Mouse (Mus musculus): Measurements from ENCODE around the gene Apon. TPM values are rescaled to one million over a fixed set of nuclear protein-coding genes. Genes with fewer than 3 reads are reported as not detected.
"Not testable (repeated sequence)": the region's sequence is repeated elsewhere in the genome, so short reads cannot be mapped to it uniquely, and the experiment has no call there.

Gene Apon
- polyA plus RNA-seq, 1 experiment from 2014 or later: 0.31 TPM

DNA sequence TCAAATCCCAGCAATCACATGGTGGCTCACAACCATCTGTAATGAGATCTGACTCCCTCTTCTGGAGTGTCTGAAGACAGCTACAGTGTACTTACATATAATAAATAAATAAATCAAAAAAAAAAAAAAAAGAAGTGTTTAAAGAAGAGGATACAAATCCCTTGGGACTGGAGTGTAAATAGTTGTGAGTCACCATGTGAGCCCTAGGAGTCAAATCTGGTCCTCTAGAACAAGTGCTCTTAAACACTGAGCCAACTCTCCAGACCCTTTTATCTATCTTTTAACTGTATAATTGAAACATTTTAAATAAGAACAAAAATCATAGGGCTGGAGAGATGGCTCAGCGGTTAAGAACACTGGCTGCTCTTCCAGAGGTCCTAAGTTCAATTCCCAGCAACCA, 21.5 kb downstream of the Apon start:
- not testable (repeated sequence) for ATAC-seq (ENCODE audit: low read depth); H3K4me2 ChIP-seq; H3K4me3 ChIP-seq (replicated peaks); DNase-seq; H3K27ac ChIP-seq; H3K9ac ChIP-seq; H3K27me3 ChIP-seq; H3K9me3 ChIP-seq (replicated peaks)
- WGBS (ENCODE audit: insufficient replicate concordance): 85% methylated on average over 1 of the region's 1 CpGs
- peaks cover 24% of the 10 kb centered on the region for H3K4me1 ChIP-seq (replicated peaks)
- H3K36me3 ChIP-seq: peaks cover 26% of the 10 kb centered on the region

DNA sequence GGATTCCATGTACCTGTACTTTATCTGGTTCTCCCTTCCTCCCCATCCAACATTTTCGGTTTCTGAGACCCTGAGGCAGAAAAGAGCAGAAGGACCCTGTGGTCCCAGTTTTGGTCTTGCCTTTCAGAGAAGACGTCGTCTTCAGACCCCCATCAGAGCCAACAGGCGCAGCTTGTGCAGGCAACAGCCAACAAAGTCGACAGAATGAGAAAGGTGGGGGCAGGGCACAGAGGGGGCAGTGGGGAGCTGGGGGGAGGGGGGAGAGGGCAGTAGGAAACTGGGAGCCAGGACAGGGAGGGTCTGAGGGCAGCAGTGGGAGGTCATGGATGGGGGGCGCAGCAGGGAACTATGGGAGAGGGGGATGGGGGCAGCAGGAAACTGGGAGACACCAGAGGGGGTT, 24.3 kb downstream of the Apon start:
- 82% methylated on average over 6 of the region's 6 CpGs for WGBS (ENCODE audit: insufficient replicate concordance)
- H3K27me3 ChIP-seq: no peaks in the 10 kb centered on the region
- H3K9ac ChIP-seq: no peak overlapping the region
- no peak overlapping the region for H3K27ac ChIP-seq
- no peak for DNase-seq
- peaks cover 48% of the 10 kb centered on the region for H3K36me3 ChIP-seq
- no peaks in the 10 kb centered on the region for H3K9me3 ChIP-seq (replicated peaks)
- H3K4me1 ChIP-seq (replicated peaks): 0 out of 2 replicates have a peak, but pooled peaks cover 3% of the 10 kb centered on the region
- no peak for ATAC-seq (ENCODE audit: low read depth)
- H3K4me2 ChIP-seq: no peak overlapping the region
- no peak overlapping the region for H3K4me3 ChIP-seq (replicated peaks)

DNA sequence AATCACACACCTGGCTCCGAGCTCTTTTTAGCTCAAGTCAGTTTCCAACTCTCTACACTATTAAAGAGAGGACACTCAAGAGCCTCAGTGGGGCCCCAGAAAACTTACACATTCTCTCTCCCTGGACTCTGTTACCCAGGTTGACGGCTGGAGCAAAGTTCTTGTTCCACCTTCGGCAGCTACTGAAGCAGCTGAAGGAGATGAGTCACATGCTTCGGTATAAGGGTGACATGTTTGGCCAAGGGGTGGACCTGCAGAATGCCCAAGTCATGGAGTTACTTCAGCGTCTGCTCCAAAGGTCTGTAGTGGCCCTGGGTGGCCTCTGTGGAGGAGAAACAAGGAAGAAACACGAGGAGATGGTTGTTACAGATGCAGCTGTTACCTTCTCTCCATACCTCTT, 27.0 kb downstream of the Apon start:
- Histone ChIP-seq H3K9me3 (replicated peaks) (no peaks in the 10 kb centered on the region), H3K27ac (no peak overlapping the region), H3K36me3 (peaks cover 72% of the 10 kb centered on the region), H3K4me1 (replicated peaks) (no peaks in the 10 kb centered on the region), H3K9ac (no peak overlapping the region), H3K27me3 (no peaks in the 10 kb centered on the region), H3K4me3 (replicated peaks) (no peak overlapping the region), H3K4me2 (no peak overlapping the region)
- 74% methylated on average over 6 of the region's 6 CpGs for WGBS (ENCODE audit: insufficient replicate concordance)
- ATAC-seq (ENCODE audit: low read depth) (no peak), DNase-seq (no peak)

DNA sequence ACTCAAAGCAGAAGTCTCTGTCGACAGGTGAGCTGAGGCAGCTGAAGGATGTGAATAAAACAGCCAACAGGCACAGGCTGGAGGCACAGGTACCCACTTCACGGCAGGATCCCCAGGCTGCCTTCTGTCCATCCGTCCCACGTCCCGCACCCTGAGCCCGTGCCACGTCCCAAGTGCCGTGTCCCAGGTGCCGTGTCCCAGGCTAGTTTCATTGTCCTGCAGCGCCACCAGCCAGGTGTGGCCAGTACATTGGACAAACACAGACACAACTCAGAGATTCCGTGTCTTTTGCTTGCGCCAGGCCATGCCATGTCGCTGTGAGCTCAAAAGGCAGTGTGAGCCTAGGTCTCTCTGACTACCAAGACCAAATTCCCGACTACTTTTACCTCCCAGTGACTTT, 27.8 kb downstream of the Apon start:
- WGBS (ENCODE audit: insufficient replicate concordance): 90% methylated on average over 14 of the region's 14 CpGs
- DNase-seq (no peak), ATAC-seq (ENCODE audit: low read depth) (no peak)
- Histone ChIP-seq H3K9ac (no peak overlapping the region), H3K9me3 (replicated peaks) (no peaks in the 10 kb centered on the region), H3K4me3 (replicated peaks) (no peak overlapping the region), H3K27me3 (no peaks in the 10 kb centered on the region), H3K36me3 (peaks cover 74% of the 10 kb centered on the region), H3K4me1 (replicated peaks) (no peaks in the 10 kb centered on the region), H3K4me2 (no peak overlapping the region), H3K27ac (no peak overlapping the region)

DNA sequence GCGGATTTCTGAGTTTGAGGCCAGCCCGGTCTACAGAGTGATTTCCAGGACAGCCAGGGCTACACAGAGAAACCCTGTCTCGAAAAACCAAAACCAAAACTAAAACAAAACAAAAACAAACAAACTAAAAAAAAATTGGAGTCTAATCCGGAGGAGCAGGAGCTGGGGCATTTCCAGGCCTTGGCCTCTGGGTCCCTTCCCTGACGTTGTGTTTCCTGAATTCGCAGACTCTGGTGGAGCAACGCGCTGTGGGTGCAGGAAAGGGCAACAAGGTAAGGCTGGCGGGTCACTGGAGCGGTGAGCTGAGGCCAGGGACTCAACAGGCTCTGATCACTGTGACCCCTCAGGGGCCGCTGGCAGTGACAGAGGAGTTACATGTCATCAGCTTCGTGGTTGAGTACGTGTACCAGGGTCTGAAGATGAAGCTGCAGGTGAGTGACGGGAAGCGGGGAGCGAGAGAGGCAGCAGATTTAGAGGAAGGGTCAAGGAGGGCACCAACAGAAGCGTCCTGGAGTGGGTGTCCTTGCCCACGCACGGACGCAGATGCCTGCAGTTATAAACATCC, 29.1 kb downstream of the Apon start:
- ATAC-seq (ENCODE audit: low read depth) (no peak), DNase-seq (no peak)
- no peak overlapping the region for H3K27ac ChIP-seq
- H3K9me3 ChIP-seq (replicated peaks): no peaks in the 10 kb centered on the region
- H3K27me3 ChIP-seq: no peaks in the 10 kb centered on the region
- WGBS (ENCODE audit: insufficient replicate concordance): 86% methylated on average over 20 of the region's 20 CpGs
- no peaks in the 10 kb centered on the region for H3K4me1 ChIP-seq (replicated peaks)
- peaks cover 72% of the 10 kb centered on the region for H3K36me3 ChIP-seq
- no peak overlapping the region for H3K4me2 ChIP-seq
- H3K4me3 ChIP-seq (replicated peaks): no peak overlapping the region
- no peak overlapping the region for H3K9ac ChIP-seq

DNA sequence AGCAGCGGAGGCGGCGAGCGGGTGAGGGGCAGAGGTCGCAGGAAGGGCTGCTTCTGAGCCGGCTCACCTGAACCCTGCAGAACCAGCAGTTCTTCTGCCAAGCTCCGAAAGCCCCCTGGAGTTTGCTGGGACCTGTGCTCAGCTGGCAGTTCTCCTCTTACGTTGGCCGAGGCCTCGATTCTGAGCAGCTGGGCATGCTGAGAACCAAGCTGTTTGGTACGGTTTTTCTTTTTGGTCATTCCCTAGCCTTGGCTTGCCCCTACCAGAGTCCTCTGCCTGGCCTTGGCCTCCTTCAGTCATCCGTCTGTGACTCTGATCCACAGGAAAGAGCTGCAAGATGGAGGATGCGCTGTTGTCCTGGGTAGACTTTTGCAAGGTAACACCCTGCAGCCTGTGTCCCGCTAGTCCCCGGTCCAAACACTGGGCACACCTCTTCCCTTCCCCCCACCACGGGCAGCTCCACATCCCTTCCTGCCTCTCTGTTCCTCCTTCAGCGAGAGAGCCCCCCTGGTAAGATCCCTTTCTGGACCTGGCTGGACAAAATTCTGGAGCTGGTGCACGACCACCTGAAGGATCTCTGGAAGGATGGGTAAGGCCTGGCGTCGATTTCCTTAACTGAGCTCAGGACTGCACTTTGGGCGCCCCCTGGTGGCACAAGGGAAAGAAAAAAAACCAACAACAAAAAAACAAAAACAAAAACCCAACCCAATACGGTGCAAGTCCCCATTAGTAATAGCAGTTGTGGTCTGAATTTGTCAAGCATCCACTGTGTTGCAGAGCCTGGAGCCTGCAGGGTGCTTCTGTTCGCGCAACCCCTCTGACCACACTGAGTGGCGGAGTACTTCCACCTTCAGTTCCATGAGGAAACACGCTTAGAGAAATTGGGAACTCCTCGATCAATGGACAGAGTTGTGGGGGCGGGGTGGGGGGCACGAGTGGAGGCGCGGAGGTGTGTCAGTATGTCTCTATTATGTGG, 30.0 kb downstream of the Apon start:
- Histone ChIP-seq H3K4me1 (replicated peaks) (no peaks in the 10 kb centered on the region), H3K4me3 (replicated peaks) (no peak overlapping the region), H3K27ac (no peak overlapping the region), H3K9me3 (replicated peaks) (no peaks in the 10 kb centered on the region), H3K36me3 (peaks cover 73% of the 10 kb centered on the region), H3K9ac (no peak overlapping the region), H3K27me3 (no peaks in the 10 kb centered on the region), H3K4me2 (no peak overlapping the region)
- DNase-seq (peak; percentile 48), ATAC-seq (ENCODE audit: low read depth) (no peak)
- 62% methylated on average over 31 of the region's 31 CpGs for WGBS (ENCODE audit: insufficient replicate concordance)

DNA sequence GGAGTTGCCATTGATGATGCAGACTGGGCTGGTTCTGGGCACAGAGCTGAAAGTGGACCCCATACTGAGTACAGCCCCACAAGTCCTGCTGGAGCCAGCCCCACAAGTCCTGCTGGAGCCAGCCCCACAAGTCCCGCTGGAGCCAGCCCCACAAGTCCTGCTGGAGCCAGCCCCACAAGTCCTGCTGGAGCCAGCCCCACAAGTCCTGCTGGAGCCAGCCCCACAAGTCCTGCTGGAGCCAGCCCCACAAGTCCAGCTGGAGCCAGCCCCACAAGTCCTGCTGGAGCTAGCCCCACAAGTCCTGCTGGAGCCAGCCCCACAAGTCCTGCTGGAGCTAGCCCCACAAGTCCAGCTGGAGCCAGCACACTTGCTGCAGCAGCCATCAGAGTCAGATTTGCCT, 36.7 kb downstream of the Apon start:
- not testable (repeated sequence) for H3K27me3 ChIP-seq; H3K4me3 ChIP-seq (replicated peaks); H3K9me3 ChIP-seq (replicated peaks); ATAC-seq (ENCODE audit: low read depth); DNase-seq; H3K9ac ChIP-seq; H3K27ac ChIP-seq; H3K4me2 ChIP-seq; H3K4me1 ChIP-seq (replicated peaks)
- WGBS (ENCODE audit: insufficient replicate concordance): 64% methylated on average over 1 of the region's 1 CpGs
- H3K36me3 ChIP-seq: peaks cover 50% of the 10 kb centered on the region

DNA sequence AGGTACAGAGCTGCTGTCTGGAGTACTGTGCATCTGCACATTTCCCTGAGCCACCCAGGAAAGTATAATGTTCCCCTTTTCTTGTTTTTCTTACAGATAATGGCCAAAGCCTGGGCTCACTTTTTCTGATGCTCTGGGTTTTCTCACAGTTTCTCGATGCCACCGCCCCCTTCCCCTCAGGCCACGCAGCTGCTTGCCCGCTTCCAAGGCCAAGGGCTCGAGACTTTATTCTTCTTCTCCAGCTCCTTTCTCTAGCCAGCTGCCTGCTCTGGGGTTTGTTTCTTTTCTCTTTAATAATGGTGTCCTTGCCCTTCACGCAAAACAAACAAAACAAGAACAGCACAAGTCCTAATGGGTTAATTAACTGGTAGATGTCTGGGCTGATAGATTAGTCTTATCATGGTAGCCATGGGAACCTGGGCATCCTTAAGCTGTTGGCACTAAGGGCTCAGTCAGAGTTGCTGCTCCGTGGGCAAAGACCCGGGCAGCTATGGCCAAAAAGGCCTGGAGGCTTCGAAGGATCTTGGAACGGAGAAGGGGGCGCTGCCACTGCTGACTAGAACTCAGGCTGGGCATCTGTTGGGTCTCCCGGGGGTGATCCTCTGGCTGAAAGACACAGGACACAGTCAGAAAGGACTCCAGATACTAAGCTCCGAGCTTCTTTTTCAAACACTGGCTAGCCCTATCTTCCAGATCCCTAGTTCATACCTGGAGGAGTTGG, 42.6 kb downstream of the Apon start:
- Histone ChIP-seq H3K4me2 (no peak overlapping the region), H3K27me3 (no peaks in the 10 kb centered on the region; the same call in 1 of the 2 replicates), H3K9ac (no peak overlapping the region), H3K27ac (no peak overlapping the region), H3K9me3 (replicated peaks) (no peaks in the 10 kb centered on the region), H3K4me1 (replicated peaks) (peaks cover 14% of the 10 kb centered on the region), H3K4me3 (replicated peaks) (no peak overlapping the region), H3K36me3 (peaks cover 10% of the 10 kb centered on the region)
- 70% methylated on average over 13 of the region's 13 CpGs for WGBS (ENCODE audit: insufficient replicate concordance)
- DNase-seq (no peak), ATAC-seq (ENCODE audit: low read depth) (no peak)

DNA sequence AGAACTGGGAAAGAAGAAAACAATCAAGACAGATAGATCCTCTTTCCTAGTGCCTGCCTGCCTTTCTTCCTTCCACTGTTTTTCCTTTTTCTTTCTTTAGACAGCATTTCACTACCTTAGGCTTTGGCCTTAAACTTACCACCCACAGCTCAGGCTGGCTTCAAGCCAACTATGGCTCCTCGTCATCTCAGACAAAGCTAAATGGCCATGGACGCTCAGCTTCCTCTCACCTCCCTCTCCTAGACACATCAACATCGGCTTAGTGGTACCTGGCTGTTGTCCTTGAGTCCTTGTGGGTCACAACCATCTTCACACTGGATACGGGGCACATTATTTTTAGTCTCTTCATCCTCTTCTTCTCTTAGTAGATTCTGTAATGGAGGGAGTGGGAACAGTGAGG, 43.3 kb downstream of the Apon start:
- Histone ChIP-seq H3K4me1 (replicated peaks) (peaks cover 18% of the 10 kb centered on the region), H3K4me2 (no peak overlapping the region), H3K36me3 (peaks cover 4% of the 10 kb centered on the region; the same call in 1 of the 2 replicates), H3K27ac (no peak overlapping the region), H3K4me3 (replicated peaks) (no peak overlapping the region), H3K9ac (no peak overlapping the region), H3K27me3 (no peaks in the 10 kb centered on the region; the same call in 1 of the 2 replicates), H3K9me3 (replicated peaks) (no peaks in the 10 kb centered on the region)
- DNase-seq (no peak), ATAC-seq (ENCODE audit: low read depth) (no peak)
- WGBS (ENCODE audit: insufficient replicate concordance): 72% methylated on average over 4 of the region's 4 CpGs

DNA sequence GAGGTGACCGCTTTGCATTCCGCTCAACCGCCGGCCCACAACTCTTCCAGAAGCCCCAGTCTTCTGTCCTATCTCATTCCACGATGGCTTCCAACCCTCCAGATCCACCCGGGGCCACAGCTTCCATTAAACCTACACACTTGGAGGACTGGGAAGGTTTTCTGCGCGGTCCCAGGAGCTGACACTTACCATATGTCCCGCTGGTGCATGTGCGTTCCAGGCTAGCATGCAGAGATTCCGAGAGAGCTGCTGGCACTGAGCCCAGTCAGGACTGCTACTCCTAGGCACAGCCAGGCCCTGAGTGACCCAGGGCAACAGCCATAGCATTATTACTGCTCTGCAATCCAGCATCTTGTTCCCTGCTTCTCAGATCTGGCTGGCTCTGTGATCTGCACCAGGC, 43.7 kb downstream of the Apon start:
- no peak overlapping the region for H3K27ac ChIP-seq
- H3K36me3 ChIP-seq: no peaks in the 10 kb centered on the region; the same call in 1 of the 2 replicates
- no peaks in the 10 kb centered on the region for H3K9me3 ChIP-seq (replicated peaks)
- DNase-seq: no peak
- H3K4me3 ChIP-seq (replicated peaks): no peak overlapping the region
- H3K27me3 ChIP-seq: no peaks in the 10 kb centered on the region; the same call in 1 of the 2 replicates
- peaks cover 22% of the 10 kb centered on the region for H3K4me1 ChIP-seq (replicated peaks)
- ATAC-seq (ENCODE audit: low read depth): no peak; the same call in 1 of the 2 replicates
- H3K9ac ChIP-seq: no peak overlapping the region
- WGBS (ENCODE audit: insufficient replicate concordance): 75% methylated on average over 11 of the region's 11 CpGs
- no peak overlapping the region for H3K4me2 ChIP-seq

DNA sequence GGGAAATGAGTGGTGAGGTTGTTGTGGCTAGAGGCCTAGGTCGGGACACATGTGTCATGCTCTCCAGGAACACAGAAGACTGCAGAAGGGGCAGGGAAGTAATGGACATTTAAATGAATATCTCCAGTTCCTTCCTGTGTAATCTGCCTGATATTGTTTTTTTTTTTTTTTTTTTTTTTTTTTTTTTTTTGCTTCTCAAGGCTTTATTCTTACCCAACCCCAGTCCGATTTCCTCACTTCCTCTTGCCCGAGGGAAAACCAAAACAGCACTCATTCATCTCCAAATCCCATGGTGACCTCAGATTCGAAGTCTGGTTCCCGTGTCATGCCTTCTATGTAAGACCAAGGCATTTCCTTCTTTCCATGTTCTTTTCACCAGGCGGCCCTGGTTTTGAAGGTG, 44.3 kb downstream of the Apon start:
- Histone ChIP-seq H3K27me3 (no peaks in the 10 kb centered on the region; the same call in 1 of the 2 replicates), H3K9ac (no peak overlapping the region), H3K4me2 (no peak overlapping the region), H3K4me3 (replicated peaks) (no peak overlapping the region), H3K27ac (no peak overlapping the region), H3K4me1 (replicated peaks) (peaks cover 22% of the 10 kb centered on the region), H3K9me3 (replicated peaks) (no peaks in the 10 kb centered on the region), H3K36me3 (no peaks in the 10 kb centered on the region)
- DNase-seq (no peak), ATAC-seq (ENCODE audit: low read depth) (no peak)
- WGBS (ENCODE audit: insufficient replicate concordance): 51% methylated on average over 6 of the region's 6 CpGs

All from liver, embryonic 13.5 days (tissue).